9 mouse cellular contexts compared by ENCODE assay signal in the genomic region with DNA sequence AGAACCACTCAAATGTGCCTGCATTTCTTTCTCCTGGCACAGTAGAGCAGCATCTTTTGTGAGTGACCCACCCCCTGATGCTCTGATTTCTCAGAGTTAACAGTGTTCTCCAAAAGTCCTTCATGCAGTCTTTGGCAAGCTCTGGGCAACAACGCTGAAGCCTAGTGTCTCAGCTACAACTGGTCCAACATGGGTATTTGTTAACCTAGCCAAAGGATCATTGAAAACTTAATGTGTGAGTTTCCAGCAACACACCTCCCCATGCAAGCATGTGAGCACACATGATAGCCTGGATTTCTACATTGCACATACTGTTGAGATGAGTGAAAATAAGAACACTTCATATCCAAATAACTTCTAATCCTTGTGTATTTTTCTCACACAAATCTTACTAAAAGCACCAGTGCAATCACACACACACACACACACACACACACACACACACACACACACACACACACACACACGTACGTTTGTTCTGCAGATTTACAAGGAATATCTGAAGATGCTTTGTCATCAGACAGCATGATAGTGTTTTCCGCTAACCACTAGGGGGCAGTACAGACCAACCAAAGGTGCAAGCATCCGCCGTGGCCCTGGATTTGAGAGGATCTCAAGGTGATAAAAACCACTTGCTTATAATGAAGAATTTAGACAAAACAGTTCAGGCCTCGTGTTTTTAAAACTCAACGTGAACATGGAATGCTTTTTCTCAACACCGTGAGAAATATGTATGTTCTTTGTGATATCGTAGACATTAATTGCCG. TPM values are rescaled to one million over a fixed set of nuclear protein-coding genes. Genes with fewer than 3 reads are reported as not detected.
DNase-seq lines count a peak whose midpoint lies in the region; ATAC-seq and TF ChIP-seq lines count a peak whose summit lies in the region.
"Had no signal": no experiment of that assay in that cellular context is flagged by ENCODE, and none has a peak within 500 bp of the region (broad histone marks: within the 10 kb centered on the region; RNA-seq: fewer than 3 reads in every experiment).

No protein-coding gene starts in this region.

- no peak overlapping the region for H3K4me2 ChIP-seq in stomach, embryonic 16.5 days (ENCODE audit: low read depth, low read length)
- H3K4me2 ChIP-seq: embryonic facial prominence, embryonic 13.5 days had no signal

- DNase-seq in 3T3-L1 (ENCODE audit: low read depth, low spot score), result peak; percentile 94
- DNase-seq in adipocyte (ENCODE audit: low spot score), result peak; percentile 93
- DNase-seq in gastrocnemius, postnatal 10 days, result peak; percentile 83
- peak; percentile 85 for DNase-seq in kidney, adult 2 months
- DNase-seq in limb, embryonic 10.5 days (ENCODE audit: low spot score), result peak; percentile 91
- DNase-seq in naive thymus-derived CD4-positive, alpha-beta T cell, adult 2 months (ENCODE audit: low read depth), result peak; percentile 89

- H3K9me3 ChIP-seq in limb, embryonic 10.5 days (replicated peaks), result no peaks in the 10 kb centered on the region
- no peaks in the 10 kb centered on the region for H3K9me3 ChIP-seq in stomach, embryonic 16.5 days (replicated peaks; ENCODE audit: control insufficient read depth, low read length)
- H3K9me3 ChIP-seq: embryonic facial prominence, embryonic 13.5 days had no signal

- H3K4me1 ChIP-seq in kidney, adult 2 months (ENCODE audit: control insufficient read depth, insufficient read depth, low read length), result no peaks in the 10 kb centered on the region
- H3K4me1 ChIP-seq in limb, embryonic 10.5 days, result peaks cover 72% of the 10 kb centered on the region
- no peaks in the 10 kb centered on the region for H3K4me1 ChIP-seq in stomach, embryonic 16.5 days (ENCODE audit: control insufficient read depth, insufficient read depth, low read length)

- H3K9ac ChIP-seq in stomach, embryonic 16.5 days (ENCODE audit: low read length), result no peak overlapping the region
- H3K9ac ChIP-seq: embryonic facial prominence, embryonic 13.5 days had no signal

- WGBS in kidney, adult 2 months, result 17% methylated on average over 11 of the region's 11 CpGs
- WGBS in limb, embryonic 10.5 days, result 31% methylated on average over 11 of the region's 11 CpGs
- WGBS in stomach, embryonic 16.5 days, result 22% methylated on average over 11 of the region's 11 CpGs

- H3K27me3 ChIP-seq in kidney, adult 2 months (replicated peaks; ENCODE audit: control insufficient read depth, insufficient read depth, low read length), result no peaks in the 10 kb centered on the region
- H3K27me3 ChIP-seq in limb, embryonic 10.5 days (ENCODE audit: low read depth, poor library complexity, severe bottlenecking), result no peaks in the 10 kb centered on the region
- no peaks in the 10 kb centered on the region for H3K27me3 ChIP-seq in stomach, embryonic 16.5 days (ENCODE audit: control insufficient read depth, insufficient read depth, low read length)
- H3K27me3 ChIP-seq: embryonic facial prominence, embryonic 13.5 days had no signal

- ATAC-seq in common myeloid progenitor, adult 5-6 weeks (replicated peaks; ENCODE audit: low read depth, poor library complexity, severe bottlenecking), result peak; percentile 92
- peak; percentile 66; the same call in 1 of the 2 replicates for ATAC-seq in stomach, embryonic 16.5 days (ENCODE audit: insufficient read depth, low FRiP score)

- no peak overlapping the region for H3K27ac ChIP-seq in kidney, adult 2 months (ENCODE audit: insufficient read depth, low read depth, low read length)
- H3K27ac ChIP-seq in limb, embryonic 10.5 days, result peak overlapping the region; percentile 76
- H3K27ac ChIP-seq in stomach, embryonic 16.5 days (ENCODE audit: low read length), result no peak overlapping the region
- H3K27ac ChIP-seq: embryonic facial prominence, embryonic 13.5 days had no signal

- no peaks in the 10 kb centered on the region for H3K36me3 ChIP-seq in kidney, adult 2 months (ENCODE audit: control insufficient read depth, insufficient read depth, low read length)
- no peaks in the 10 kb centered on the region for H3K36me3 ChIP-seq in limb, embryonic 10.5 days
- H3K36me3 ChIP-seq in stomach, embryonic 16.5 days (ENCODE audit: control insufficient read depth, insufficient read depth, low read length), result no peaks in the 10 kb centered on the region
- H3K36me3 ChIP-seq: embryonic facial prominence, embryonic 13.5 days had no signal

- peak; percentile 91 for TF ChIP-seq CTCF in kidney, adult 2 months (conservative IDR thresholded peaks at IDR 0.05; ENCODE audit: insufficient read depth, insufficient read length, low read depth, low read length)

- H3K4me3 ChIP-seq in kidney, adult 2 months (ENCODE audit: insufficient read depth, low read depth, low read length), result no peak overlapping the region
- no peak overlapping the region for H3K4me3 ChIP-seq in limb, embryonic 10.5 days
- H3K4me3 ChIP-seq in stomach, embryonic 16.5 days (replicated peaks; ENCODE audit: low read length), result no peak overlapping the region
- H3K4me3 ChIP-seq: embryonic facial prominence, embryonic 13.5 days had no signal

- no peak for TF ChIP-seq POLR2A in kidney, adult 2 months (IDR thresholded peaks at IDR 0.05; ENCODE audit: low read depth, low read length)

RNA-seq across cellular contexts. Expression of gene Dapl1, which starts 56.9 kb away (rescaled TPM):
- total RNA-seq in common myeloid progenitor, adult 5-6 weeks (2017), result not detected in 2 replicates
- not detected for total RNA-seq in gastrocnemius, postnatal 10 days (2021)
- polyA plus RNA-seq in kidney, adult 2 months (2012; rRNA removed), result 0.20 and 1.3 TPM in 2 replicates
- polyA plus RNA-seq in limb, embryonic 10.5 days (2016; fragmentation: Nextera tagmentation; extraction: Ambion mirVana), result 0.36 and 0.94 TPM in 2 replicates
- polyA plus RNA-seq in stomach, embryonic 16.5 days (2015; fragmentation: Nextera tagmentation; extraction: Ambion mirVana), result 85.4 and 111 TPM in 2 replicates

Comparison
In these comparisons a context has a peak if more than half of its experiments do, and no peak if none do; other contexts are left out.
1. RNA of gene Dapl1, which starts 56.9 kb away (polyA plus RNA-seq): 85.4 to 111 TPM in stomach, embryonic 16.5 days; 0.20 to 1.3 TPM in kidney, adult 2 months and 0.36 to 0.94 TPM in limb, embryonic 10.5 days; every median in the first group is over 10 times any median in the second.
2. Peak in every context shown above with its lines, with median percentiles within 50 percentile points of each other: DNase-seq.